Mouse (Mus musculus) granulocyte monocyte progenitor cell, adult 5-6 weeks (primary cell): ENCODE results near the gene Stmnd1. TPM values are rescaled to one million over a fixed set of nuclear protein-coding genes. Genes with fewer than 3 reads are reported as not detected.
A peak's percentile ranks its signal among the peaks of the same experiment; 100 is the strongest.
"Not testable (repeated sequence)": the region's sequence is repeated elsewhere in the genome, so short reads cannot be mapped to it uniquely, and the experiment has no call there.

Experiments used
- ATAC-seq: replicated peaks from 2 replicates; pipeline ENCODE4 v1.8.0; 2016; ENCODE audit warnings: mild to moderate bottlenecking, moderate TSS enrichment, inconsistent platforms; ENCODE audit not compliant: poor library complexity, severe bottlenecking
- total RNA-seq, 2 experiments: library from RNA; stranded (forward) in 1 of 2; stranded (reverse) in 1 of 2; fragments of 200-712, 200-1000 nt in 1 of 2; fragments of >200 nt in 1 of 2; fragmentation: Nextera tagmentation in 1 of 2; gene quantifications; 2 replicates each; pipeline ENCODE4 v1.2.3; 2014 to 2017

Stmnd1 gene
- total RNA-seq (2014; fragmentation: Nextera tagmentation) (not detected in 2 replicates), total RNA-seq (2017) (not detected in 2 replicates)

- ATAC-seq = no peak
These were observed at the start of gene Stmnd1 for GRCm38 (mm10) chr13:46273453-46274110. Gene Stmnd1 (plus strand): TSS chr13:46273721.

GRCm38 (mm10) chr13:46226956-46227355 lies 46.6 kb upstream of the Stmnd1 start:
- no peak for ATAC-seq

- ATAC-seq = no peak
These were observed 46.0 kb upstream of the Stmnd1 start for GRCm38 (mm10) chr13:46227486-46227885.

- ATAC-seq = not testable (repeated sequence)
These were observed 44.8 kb upstream of the Stmnd1 start for GRCm38 (mm10) chr13:46228750-46229149.

- no peak for ATAC-seq
These were observed 41.9 kb upstream of the Stmnd1 start for GRCm38 (mm10) chr13:46231514-46232085.

- ATAC-seq = no peak
These were observed 35.7 kb upstream of the Stmnd1 start for GRCm38 (mm10) chr13:46237723-46238349.

GRCm38 (mm10) chr13:46238796-46239195 lies 34.7 kb upstream of the Stmnd1 start:
- no peak for ATAC-seq

GRCm38 (mm10) chr13:46241391-46242188 lies 31.9 kb upstream of the Stmnd1 start:
- no peak for ATAC-seq

GRCm38 (mm10) chr13:46253753-46254152 lies 19.8 kb upstream of the Stmnd1 start:
- no peak for ATAC-seq

GRCm38 (mm10) chr13:46254171-46254570 lies 19.4 kb upstream of the Stmnd1 start:
- ATAC-seq = no peak

- no peak for ATAC-seq
These were observed 17.9 kb upstream of the Stmnd1 start for GRCm38 (mm10) chr13:46255616-46256015.

- no peak; the same call in 1 of the 2 replicates for ATAC-seq
These were observed 15.7 kb upstream of the Stmnd1 start for GRCm38 (mm10) chr13:46257847-46258246.

- ATAC-seq = peak; percentile 56; the same call in 1 of the 2 replicates
These were observed 14.0 kb upstream of the Stmnd1 start for GRCm38 (mm10) chr13:46259526-46259925.

GRCm38 (mm10) chr13:46261244-46261643 lies 12.3 kb upstream of the Stmnd1 start:
- no peak for ATAC-seq

- no peak for ATAC-seq
These were observed 5.7 kb upstream of the Stmnd1 start for GRCm38 (mm10) chr13:46267783-46268182.

GRCm38 (mm10) chr13:46268341-46268740 lies 5.2 kb upstream of the Stmnd1 start:
- ATAC-seq = no peak

GRCm38 (mm10) chr13:46268815-46269445 lies 4.6 kb upstream of the Stmnd1 start:
- ATAC-seq = no peak

- ATAC-seq = no peak
These were observed 589 bp upstream of the Stmnd1 start for GRCm38 (mm10) chr13:46272811-46273452.

- no peak for ATAC-seq
These were observed 2.2 kb downstream of the Stmnd1 start for GRCm38 (mm10) chr13:46275701-46276100.

- ATAC-seq = no peak
These were observed 9.0 kb downstream of the Stmnd1 start for GRCm38 (mm10) chr13:46282543-46282942.
